Mouse (Mus musculus) gastrocnemius, postnatal 14 days (tissue): Measurements from ENCODE around the gene Angel1. TPM values are rescaled to one million over a fixed set of nuclear protein-coding genes. Genes with fewer than 3 reads are reported as not detected.

Source experiments
- DNase-seq: peaks from one replicate; pipeline ENCODE4 v3.0.0; 2021; ENCODE audit warnings: mixed read lengths
- intact Hi-C: fragments of 180-260 bp; cut with DNase I; formaldehyde crosslinking; loops from one replicate; pipeline ENCODE4 v1.15.1; 2025; ENCODE audit warnings: low total_unique reads
- long read RNA-seq, 2 experiments: library from polyadenylated mRNA; stranded (forward); transcript quantifications; one replicate each; pipeline ENCODE4 v2.0.0; 2021
- total RNA-seq, 2 experiments: library from RNA; stranded (reverse); gene quantifications; 2 replicates each; pipeline ENCODE4 v1.2.3; 2021

The Angel1 gene
- total RNA-seq = 1 to 10 TPM; 4.6 to 4.7 TPM
- long read RNA-seq, experiment 1, partial matches to known transcripts = 0 of 4 reads
- long read RNA-seq, experiment 1, other reads (novel, unspliced or antisense) = 1 of 4 reads
- long read RNA-seq, experiment 2, transcript Angel1-201 (10 exons, 3,850 nt) = major isoform, 8 of 11 reads
- long read RNA-seq, experiment 2, partial matches to known transcripts = 1 of 11 reads
- long read RNA-seq, experiment 2, other reads (novel, unspliced or antisense) = 2 of 11 reads

- intact Hi-C loops = no loop called here
- DNase-seq = peak; percentile 97
These were observed at the start of gene Angel1 for GRCm38 (mm10) chr12:86726120-86726640. TSS of gene Angel1 (minus strand) at chr12:86726460.

GRCm38 (mm10) chr12:86775561-86776280 is 49.5 kb upstream of the Angel1 start:
- intact Hi-C loops = no loop called here
- peak; percentile 81 for DNase-seq

GRCm38 (mm10) chr12:86772551-86772950 is 46.3 kb upstream of the Angel1 start:
- intact Hi-C loops = loop anchor here (5.0 kb wide), 1 partner anchor 150 kb away; no protein-coding TSS in a partner anchor
- DNase-seq = no peak

GRCm38 (mm10) chr12:86771823-86772427 is 45.7 kb upstream of the Angel1 start:
- intact Hi-C loops = loop anchor here (5.0 kb wide), 1 partner anchor 150 kb away; no protein-coding TSS in a partner anchor
- DNase-seq = peak; percentile 93

GRCm38 (mm10) chr12:86770927-86771326 is 44.7 kb upstream of the Angel1 start:
- intact Hi-C loops = loop anchor here (5.0 kb wide), 1 partner anchor 151 kb away; no protein-coding TSS in a partner anchor
- DNase-seq = no peak

DNA sequence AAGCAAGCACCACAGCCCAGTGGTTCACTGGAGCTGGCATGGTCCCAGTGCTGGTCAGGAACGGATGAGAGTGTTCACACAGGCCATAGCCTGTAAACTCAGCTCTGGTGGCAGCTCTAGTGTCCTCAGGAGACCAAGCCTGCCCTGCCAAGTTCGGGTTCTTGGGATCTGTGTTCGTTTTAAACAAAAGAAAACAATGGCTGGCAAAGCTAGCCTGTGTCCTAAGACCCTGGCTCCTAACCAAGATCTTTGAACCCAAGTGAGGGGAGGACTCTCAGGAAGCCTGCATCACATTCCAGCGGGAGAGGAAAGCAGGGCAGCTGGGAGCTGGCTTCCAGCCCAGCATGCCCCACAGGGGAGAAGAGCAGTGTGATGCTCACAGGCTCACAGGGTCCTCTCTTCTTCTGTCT is 44.0 kb upstream of the Angel1 start:
- intact Hi-C loops = loop anchor here (5.0 kb wide), 1 partner anchor 152 kb away; no protein-coding TSS in a partner anchor

DNA sequence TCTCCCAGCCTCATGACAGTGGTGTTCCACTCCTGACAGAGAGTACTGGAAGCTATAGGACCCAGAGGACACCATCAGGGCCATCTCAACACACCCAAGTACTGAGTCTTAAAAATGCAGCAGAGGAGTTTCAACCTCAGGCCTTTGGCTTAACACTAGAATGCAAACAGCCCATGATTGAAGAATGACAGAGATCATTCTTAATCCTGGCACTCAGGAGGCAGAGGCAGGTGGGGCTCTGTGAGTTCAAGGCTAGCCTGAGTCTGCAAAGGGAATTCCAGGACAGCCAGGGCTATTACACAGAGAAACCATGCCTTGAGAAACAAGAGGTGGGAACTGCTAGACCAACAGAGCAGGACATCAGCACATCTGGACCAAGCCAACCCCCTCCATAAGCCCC is 43.6 kb upstream of the Angel1 start:
- DNase-seq = no peak
- intact Hi-C loops = loop anchor here (5.0 to 10.0 kb wide), 3 partner anchors 55 to 277 kb away; no protein-coding TSS in a partner anchor

More for the DNA sequence above, 44.0 kb upstream of the Angel1 start:
- DNase-seq = peak; percentile 83

DNA sequence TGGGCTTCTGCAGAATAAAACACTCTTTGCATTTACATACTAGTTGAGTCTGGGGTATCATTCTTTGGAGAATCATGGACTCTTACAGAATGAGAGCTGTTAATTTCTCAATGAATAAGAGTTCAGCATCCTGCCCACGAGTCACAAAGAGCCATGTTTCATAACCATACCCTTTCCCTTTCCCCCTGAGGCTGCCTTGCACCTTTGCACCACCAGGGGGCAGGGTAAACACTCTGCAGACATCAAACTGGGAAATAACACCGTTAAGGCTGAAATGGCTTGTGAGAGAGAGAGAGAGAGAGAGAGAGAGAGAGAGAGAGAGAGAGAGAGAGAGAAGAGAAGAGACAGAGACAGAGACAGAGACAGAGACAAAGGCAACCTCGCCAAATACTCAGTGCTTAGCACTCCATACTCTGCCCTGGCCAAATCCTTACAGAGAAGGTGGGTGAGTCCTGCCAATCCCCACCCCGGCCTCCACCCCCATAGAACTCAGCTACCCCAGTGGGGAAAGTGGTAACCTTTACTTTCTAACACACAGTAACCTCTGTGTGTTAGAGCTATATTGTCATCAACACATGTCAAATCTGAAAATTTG is 42.8 kb upstream of the Angel1 start:
- peak; percentile 84 for DNase-seq
- intact Hi-C loops = loop anchor here (5.0 to 10.0 kb wide), 2 partner anchors 54 to 278 kb away; no protein-coding TSS in a partner anchor

DNA sequence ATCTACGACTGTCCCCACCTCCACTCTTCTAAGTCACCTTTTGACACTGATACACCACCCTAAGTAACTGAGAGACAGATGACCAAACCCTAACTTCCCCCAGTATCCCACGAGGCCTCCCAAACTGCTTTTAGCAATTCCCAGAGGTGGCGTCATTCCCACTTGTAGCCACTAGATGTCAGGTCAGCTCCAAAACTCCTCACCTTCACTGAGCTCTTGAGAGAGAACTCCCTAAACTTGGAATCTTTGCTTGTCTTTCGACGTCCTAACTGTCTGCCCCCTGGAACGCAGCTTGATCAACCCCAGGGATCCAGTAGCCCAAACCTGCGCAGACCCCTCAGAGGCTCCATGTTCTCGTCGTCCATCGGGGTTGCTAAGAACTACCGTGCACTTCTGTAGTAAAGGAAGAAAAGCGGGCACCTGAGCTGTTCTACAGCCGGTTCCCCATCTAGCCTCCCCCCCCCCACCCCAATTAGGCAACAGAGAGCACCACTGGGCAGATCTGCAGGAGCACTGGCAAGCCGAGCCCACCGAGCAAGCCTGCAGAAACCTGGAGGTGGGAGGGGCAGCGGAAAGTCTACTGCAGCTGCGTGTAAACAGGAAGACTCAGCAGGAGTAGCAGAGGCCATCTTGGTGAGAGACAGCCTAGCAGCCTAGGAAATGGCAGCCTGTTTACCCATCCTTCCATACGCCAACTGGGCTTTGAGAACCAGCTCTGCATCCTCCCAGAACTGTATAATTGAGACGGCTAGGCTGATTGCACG is 41.8 kb upstream of the Angel1 start:
- intact Hi-C loops = loop anchor here (5.0 to 10.0 kb wide), 2 partner anchors 53 to 279 kb away; no protein-coding TSS in a partner anchor

DNA sequence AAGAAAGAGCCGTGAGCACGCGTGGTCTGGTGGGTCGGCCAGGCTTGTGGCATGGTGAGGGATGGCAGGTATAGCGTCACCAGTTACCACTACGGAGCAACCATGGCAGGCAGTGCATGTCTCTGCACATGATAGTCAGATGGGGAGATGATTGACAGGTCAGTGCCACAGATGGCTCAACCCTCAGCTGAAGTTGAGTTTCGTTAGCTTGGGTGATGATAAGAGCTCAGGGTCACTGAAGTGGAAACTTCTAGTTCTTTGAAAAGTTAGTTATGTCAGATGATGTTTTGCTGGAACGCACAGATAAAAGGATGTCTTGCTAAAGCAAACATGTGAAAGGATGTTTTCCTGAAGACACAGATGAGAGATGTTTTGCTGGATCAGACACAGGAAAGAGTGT is 40.2 kb upstream of the Angel1 start:
- no peak for DNase-seq
- intact Hi-C loops = loop anchor here (5.0 to 10.0 kb wide), 2 partner anchors 52 to 281 kb away; no protein-coding TSS in a partner anchor

More for the DNA sequence above, 41.8 kb upstream of the Angel1 start:
- DNase-seq = peak; percentile 61

GRCm38 (mm10) chr12:86764060-86764459 is 37.8 kb upstream of the Angel1 start:
- intact Hi-C loops = loop anchor here (10.0 kb wide), 1 partner anchor 49 kb away; no protein-coding TSS in a partner anchor
- no peak for DNase-seq

GRCm38 (mm10) chr12:86761036-86761435 is 34.8 kb upstream of the Angel1 start:
- intact Hi-C loops = loop anchor here (10.0 kb wide), 1 partner anchor 46 kb away; no protein-coding TSS in a partner anchor
- no peak for DNase-seq

GRCm38 (mm10) chr12:86734319-86734810 is 8.1 kb upstream of the Angel1 start, which contains the start of gene Lrrc74a:
TSS of gene Lrrc74a (plus strand) at chr12:86734369.
- DNase-seq = no peak
- intact Hi-C loops = no loop called here

DNA sequence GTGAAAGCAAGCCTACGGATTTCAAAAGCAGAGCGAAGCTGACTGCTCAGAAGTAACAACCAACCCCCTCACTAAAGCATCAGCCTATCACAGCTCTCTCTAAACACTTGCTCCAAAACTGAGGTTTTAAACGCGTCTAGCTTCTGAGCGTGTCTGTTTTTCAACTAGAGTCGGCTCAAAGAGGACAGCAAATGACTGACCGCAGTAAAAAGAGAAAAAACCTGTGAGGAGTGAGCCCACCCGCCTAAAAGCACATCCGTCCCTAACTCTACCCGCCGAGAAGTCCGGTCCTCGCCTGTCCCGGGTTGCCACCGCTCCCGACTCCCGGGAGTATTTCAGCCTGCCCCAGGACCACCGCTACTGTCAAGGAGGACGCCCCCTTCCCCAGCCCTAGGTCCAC is 554 bp downstream of the Angel1 start:
- intact Hi-C loops = no loop called here
- no peak for DNase-seq

GRCm38 (mm10) chr12:86724300-86724699 is 2.0 kb downstream of the Angel1 start:
- no peak for DNase-seq
- intact Hi-C loops = no loop called here

DNA sequence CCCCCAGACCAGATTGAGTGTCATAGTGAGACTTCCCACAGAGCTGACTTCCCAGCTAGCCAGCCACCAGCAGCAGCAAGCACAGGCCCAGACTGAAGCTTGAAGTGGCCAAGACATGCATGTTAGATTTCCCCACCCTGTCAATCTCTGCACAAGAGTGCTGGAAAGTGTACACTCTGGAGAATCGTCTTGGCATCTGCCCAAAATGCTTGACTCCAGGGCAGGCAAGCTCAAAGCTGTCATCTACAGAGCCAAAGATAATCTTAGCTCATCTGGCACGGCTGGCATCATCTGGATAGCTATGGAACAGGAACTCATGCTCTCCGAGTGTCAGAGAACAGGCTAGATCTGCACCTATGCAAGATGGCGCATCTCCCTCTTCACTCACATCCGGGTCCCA is 4.8 kb downstream of the Angel1 start:
- no peak for DNase-seq
- intact Hi-C loops = no loop called here

DNA sequence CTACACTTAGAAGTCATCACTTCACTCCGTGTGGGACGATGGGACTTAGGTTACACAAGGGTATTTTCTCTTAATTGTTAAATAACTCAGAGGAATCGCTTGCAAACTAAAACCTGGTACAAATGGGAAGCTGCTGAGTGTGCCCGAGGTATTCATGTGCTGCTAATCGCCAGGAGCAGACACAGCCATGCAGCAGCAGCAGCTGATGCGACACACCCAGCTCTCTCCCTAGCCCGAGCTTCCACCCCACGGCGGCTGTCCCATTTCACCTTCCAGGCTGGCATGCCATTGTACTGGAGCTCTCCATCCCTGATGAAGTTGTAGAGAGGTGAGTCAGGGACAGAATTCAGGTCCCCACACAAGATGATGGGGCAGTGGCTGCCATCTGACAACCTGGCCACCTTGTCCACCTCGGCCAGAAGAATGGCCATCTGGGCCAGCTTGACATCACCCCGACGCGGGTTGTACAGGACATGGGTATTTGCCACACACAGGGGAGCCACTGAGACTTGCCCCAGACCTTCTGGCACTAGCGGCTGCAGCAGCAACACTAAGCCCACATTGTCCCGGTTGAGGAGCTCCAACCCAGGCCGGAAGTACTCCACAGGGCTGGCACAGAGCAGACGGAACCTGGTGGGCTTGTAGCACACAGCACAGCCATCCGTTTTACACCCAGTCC is 6.2 kb downstream of the Angel1 start:
- intact Hi-C loops = loop anchor here (10.0 kb wide), 1 partner anchor 45 kb away; no protein-coding TSS in a partner anchor
- DNase-seq = no peak

DNA sequence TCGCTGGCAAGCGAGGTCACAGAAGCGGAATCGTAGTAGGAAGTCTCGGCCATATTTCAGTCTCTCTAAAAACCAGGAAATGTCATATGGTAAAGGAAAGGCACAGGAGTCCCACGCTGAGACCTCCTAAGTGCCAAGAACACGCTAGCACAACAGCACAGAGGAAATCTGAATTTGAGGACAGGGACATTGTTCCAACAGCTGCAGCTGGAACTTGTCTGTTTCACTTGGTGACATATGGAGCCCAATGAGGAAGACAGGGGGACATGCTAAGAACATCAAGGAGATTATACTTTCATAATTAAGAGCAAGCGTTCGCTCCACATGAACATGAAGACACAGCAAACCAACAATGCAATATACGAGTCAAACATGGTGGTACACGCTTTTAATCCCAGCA is 9.3 kb downstream of the Angel1 start:
- DNase-seq = no peak
- intact Hi-C loops = loop anchor here (10.0 kb wide), 1 partner anchor 48 kb away; no protein-coding TSS in a partner anchor
